Comparison of ENCODE assay signal across 1 mouse cellular context in the genomic region with DNA sequence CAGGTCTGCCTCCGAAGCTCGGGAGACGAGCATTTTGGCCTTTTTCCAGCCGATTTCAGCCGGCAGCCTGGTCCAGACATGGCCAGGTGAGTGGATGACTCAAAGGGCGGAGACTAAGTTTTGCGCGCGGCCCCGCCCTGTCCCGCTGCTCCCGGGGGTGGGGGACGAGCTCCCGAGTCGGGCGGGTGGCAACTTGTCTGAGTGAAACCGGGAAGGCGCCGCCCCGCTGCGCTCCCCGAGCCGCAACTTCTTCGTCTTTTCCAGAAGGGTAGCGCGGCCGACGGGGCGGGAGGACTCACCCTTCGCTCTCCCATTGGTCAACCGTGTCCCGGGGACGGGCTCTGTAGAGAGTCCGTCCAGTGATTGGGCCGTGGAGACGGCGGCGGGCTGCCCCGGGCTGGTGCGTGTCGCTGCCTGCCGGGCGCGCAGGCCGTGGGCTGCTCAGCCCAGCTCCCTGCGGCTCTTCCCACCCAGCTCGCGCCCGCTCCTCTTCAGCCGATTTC.
TF ChIP-seq lines count a peak whose summit lies in the region.

No protein-coding gene starts in this region.

TF ChIP-seq in C2C12, 6 proteins besides CTCF, POLR2A, EP300 and RAD21:
- TF ChIP-seq MAX (IDR thresholded peaks at IDR 0.05) (no peak), FOSL1 (IDR thresholded peaks at IDR 0.05; ENCODE audit: insufficient read depth, low read length, poor library complexity, severe bottlenecking) (no peak), CEBPB (IDR thresholded peaks at IDR 0.05; ENCODE audit: low read depth) (no peak), USF1 (IDR thresholded peaks at IDR 0.05; ENCODE audit: low read depth) (no peak), MYOD1 (IDR thresholded peaks at IDR 0.05; ENCODE audit: control insufficient read depth, insufficient read length, low read depth) (no peak), MYOG (IDR thresholded peaks at IDR 0.05; ENCODE audit: control insufficient read depth, extremely low read depth, insufficient read length) (no peak)
